Mouse (Mus musculus): ENCODE results near the gene RPS10-NUDT3.
A peak's percentile ranks its signal among the peaks of the same experiment; 100 is the strongest.

Gene RPS10-NUDT3

DNA sequence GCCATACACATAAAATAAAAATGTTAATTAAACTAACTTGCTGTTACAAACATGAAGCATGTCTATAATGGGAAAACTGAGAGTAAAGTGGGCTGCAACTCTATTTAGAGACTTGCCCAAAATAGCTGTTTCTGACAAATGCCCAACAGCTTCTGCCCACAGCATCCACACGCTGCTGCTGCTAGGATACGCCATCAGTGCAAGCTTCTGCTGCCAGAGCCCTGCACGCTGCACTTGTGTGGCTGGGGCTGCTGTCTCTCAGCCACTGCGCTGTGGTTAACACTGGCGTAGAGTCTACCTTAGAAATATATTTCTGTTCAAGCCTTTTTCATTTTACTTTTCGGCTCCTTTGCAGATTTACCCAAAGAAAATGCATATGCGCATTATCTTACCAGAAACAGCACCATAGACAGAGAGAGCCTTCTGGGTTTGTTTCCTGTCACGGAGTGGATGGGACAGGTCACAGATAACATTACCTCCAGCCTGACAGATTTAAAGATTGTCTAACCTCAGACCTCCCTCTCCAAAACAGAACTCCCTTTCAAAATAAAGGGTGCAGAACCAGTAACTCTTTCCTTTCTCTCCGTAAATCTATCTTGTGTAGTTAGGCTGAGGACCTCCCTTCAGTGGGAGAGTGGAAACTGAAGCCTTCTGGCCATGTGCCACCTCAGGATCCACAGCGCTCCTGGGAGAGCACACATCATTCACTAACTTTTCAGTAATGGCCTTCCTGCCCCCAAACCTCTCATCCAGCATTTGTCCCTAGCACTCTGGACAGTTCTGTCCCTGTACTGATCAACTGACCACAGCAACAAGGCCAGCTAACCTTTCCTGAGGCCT, 24.1 kb downstream of the RPS10-NUDT3 start:
- DNase-seq (ENCODE audit: low read depth, low spot score) = no peak

DNA sequence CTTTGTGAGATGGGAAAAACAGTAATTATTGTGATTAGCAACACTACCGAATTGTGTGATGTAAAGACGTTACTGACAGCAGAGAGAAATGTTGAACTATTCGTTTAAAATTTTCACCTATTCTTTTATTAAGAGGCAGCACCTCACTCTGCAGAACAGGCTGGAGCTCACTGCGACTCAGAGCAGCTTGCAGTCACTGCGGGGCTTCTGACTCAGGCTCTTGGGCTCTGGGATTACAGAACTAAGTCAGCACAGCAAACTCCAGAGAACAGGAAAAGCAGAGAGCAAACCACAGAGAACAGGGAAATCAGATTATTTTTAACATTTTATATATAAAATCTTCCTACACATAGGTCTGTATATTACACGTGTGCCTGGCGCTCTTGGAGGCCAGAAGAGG, 25.4 kb downstream of the RPS10-NUDT3 start:
- no peak for DNase-seq (ENCODE audit: low read depth, low spot score)

DNA sequence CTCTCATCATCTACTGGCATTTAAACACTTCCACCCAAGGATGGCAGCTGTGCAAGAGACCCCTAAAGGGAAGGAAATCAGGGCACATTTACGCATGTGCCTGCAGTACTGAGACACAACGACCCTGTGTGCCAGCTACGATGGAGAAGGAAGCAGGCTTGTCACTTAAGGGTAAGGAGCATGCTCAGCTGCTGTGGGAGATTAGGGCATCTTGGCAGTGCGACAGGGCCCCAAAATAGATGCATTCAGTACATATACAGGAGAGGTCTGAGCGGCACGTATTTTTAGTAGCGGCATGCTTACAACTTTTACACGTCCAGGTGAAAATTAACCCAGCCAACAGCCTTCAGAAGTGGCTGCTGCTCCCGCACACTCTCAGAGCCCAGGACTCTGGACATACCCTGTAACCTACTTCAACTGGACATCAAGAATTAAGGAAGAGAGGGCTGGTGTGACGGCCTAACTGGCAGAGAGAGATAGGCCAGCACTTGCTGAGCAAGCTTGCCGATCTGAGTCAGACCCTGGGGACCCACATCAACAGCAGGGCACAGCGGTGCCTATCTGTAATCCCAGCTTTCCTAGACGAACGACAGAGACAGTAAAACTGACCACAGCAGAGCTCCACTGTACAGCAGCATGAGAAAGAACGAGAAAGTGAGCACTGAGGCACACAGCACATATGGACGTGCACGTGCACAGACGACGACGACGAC, 31.3 kb downstream of the RPS10-NUDT3 start:
- no peak for DNase-seq (ENCODE audit: low read depth, low spot score)

DNA sequence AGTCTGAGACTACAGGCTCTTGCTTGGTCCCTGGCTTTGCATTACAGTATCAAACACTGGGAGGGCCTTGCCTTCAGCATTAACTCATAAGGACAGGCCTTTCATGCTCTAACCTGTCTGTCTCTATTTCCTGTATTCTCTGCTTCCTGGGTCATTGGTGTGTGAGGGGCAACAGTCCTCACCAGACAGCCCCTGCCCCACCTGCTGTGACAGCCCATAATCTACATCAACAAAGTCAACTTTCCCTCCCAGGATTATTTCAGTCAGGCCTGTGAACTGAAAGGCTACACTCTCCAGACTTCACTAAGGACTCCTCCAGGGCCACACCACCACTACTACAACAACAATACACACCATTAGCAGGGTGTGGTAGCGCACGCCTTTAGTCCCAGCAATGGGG, 32.0 kb downstream of the RPS10-NUDT3 start:
- no peak for DNase-seq (ENCODE audit: low read depth, low spot score)

DNA sequence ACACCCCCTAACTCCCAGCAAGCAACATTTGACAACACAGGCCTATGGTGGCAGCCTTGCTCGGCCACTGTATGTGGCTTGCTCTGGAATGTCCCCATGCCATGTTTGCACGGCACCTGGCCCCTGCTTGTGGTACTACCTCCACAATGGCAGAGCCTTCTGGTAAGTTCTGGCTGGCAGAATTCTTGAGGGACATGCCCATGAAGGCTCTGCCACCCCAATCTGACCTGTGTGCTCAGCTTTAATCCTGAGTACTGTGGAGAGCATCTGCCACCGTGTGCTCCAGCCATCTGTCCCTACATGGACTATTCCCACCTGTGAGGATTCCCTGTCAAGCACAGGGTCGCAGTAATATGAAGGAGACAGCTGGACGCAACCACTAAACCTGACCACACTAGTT, 34.2 kb downstream of the RPS10-NUDT3 start:
- DNase-seq (ENCODE audit: low read depth, low spot score) = no peak

DNA sequence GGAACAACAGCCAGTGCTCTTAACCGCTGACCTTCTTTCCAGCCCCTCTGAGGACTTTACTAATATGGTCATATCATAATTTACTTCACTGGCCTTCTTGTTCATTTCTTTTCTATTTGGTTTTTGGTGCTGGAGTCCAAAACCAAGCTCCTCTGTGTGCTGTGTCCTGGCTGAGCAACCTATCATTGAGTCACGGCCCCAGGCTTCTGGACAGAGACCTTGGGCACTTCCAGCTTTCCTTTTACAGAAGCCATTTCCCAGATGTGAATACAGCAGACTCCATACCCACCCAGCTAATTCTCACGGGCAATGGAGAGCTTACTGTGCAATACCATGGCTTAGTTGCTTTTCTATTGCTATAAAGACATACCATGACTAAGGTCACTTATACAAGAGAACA, 34.7 kb downstream of the RPS10-NUDT3 start:
- no peak for DNase-seq (ENCODE audit: low read depth, low spot score)

DNA sequence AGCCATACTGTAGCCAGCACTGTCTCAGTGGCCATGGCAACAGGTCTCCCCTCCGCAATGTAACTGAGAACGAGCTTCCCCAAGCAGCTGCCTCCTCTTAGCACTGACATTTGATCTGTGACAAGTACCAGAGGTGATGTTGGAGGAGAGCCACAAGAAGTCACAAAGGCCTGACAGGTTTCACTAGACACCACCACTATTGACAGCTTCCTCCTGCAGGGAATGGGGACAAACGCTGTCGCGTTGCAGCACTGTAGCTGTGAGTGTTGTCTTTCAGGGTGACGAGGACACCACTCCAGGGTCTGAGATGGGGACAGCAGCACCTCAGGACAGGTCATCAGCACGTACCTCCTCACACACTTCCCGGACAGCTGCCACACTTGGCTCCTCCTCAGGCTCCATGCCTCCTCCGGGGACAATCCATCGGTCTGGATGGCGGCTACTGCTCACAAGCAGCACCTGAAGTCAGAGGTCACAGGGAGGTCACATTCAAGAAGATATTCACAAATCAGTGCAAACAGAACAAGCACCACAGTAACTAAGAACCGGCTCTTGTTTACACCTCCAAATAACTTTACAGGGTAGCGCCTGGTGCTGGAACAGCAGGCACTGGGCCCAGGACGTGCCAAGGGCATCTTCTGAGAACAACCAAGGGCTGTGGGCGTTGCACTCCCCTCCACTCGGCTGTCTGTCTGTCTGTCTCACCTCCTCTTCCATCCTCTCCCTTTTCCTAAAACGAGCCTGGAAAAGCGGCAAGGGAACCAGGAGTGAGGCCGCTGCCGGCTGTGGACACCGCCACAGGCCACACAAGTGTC, 38.4 kb downstream of the RPS10-NUDT3 start:
- DNase-seq (ENCODE audit: low read depth, low spot score) = no peak

DNA sequence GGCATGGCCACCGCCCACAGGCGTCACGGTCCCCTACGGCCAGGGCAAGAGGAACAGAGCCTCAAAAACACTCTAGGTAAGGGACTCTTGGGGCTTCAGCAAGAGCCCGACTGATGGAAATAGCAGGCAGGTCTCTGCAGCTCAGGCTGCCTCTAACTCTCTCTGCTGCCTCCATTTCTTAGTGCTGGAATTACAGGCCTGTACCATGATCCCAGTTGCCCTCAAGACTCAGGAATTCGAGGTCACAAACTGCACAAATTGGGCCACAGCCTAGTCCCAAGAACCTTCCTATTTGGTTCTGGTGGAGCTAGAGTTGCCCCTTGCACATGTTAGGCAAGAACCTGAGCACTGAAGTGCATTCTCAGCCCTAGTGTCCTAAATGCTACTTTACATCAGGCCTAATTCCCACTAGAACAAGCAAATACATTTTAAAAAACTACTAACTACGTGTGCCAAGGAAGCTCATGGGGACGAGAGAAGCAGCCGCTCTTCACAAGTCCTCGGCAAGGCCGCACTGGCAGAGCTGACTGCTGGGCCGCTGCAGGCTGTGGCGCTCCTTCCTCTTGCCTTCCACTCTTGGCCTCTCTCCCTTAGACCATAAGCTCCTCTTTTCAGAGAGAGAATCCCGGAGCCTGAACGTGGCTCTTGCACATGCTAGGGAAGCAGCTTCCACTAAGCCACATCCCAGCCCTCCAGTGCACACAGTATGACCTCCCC, 39.2 kb downstream of the RPS10-NUDT3 start:
- DNase-seq (ENCODE audit: low read depth, low spot score) = no peak

DNA sequence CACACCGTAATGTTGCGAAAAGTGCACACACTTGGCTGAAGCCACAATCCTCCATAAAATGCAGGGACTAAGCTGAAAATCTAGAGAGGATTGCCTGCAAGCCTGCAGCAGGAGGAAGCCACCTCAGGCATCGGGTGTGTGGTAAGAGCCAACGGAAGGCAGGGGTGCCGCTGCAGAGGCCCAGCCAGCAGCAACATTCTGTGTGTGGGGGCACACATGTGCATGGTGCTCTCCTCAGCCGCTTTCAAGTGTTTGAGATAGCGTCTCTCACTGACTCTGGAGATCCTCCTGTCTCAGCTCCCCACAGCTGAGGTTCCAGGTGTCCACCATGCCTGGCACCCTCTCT, 42.5 kb downstream of the RPS10-NUDT3 start:
- no peak for DNase-seq (ENCODE audit: low read depth, low spot score)

DNA sequence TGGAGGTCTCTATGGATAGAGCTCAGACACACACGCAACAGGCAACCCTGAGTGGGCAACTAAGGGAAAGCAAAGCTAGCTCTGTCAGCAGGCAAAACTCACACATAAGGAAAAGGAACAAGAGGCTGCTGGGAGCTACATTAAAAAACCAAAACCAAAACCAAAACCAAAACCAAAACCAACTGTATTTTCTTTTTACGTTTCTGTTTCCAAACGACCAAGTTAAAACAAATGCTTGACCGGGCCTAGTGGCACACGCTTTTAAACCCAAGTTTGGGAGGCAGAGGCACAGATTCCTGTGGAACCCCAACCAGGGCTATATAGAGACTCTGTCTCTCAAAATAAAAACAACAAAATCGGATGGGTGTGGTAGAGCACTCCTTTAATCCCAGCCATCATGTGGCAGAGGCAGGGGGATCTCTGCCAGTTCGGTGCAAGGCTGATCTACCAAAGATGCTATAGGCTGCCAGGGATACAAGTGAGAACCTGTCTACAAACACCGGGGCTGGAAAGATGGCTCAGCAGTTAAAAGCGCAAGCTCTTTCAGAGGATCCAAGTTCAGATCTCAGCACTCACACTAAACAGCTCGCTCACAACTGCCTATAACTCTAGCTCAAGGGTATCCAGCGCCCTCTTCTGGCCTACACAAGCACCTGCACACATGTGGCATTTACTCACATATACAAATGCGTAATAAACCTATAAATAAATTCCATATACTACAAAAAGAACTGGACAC, 43.0 kb downstream of the RPS10-NUDT3 start:
- peak; percentile 75 for DNase-seq (ENCODE audit: low read depth, low spot score)

DNA sequence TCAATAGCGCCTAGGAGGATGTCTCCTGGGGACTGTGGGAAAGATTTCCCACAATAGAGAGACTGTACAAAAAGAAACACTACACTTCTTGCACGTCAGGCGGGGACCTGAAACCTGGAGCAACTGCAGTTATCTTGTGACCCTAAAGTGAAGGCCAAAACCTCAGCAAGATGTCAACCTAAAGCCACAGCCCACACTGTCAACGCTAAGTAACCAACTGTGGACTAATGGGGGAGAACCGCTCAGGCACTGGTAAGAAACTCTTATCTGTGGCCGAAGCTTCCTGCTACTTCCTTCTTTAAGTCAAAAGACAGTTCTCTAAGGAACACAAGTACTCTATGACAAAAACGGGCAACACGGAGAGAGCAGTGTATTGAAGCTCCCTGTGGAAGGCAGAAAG, 46.8 kb downstream of the RPS10-NUDT3 start:
- DNase-seq (ENCODE audit: low read depth, low spot score) = peak; percentile 12

DNA sequence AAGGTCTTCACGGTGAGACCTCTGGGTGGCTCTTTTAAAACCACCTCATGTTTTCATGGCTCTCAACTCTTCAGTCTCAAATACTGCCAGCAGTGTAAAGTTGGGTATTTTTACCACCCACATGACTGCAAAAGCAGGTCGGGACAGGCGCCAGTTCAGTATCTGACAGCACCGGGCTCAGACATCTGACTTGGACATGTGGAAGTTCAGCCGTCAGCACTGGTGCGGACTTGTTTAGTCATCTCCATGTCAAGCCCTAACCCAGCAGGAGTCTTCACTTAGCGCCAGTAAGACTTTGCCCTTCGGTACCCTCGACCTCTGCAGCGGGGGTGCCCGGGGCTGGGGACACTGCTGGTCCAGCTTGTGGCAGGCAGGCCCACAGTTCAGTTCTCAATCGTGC, 47.8 kb downstream of the RPS10-NUDT3 start:
- no peak for DNase-seq (ENCODE audit: low read depth, low spot score)

DNA sequence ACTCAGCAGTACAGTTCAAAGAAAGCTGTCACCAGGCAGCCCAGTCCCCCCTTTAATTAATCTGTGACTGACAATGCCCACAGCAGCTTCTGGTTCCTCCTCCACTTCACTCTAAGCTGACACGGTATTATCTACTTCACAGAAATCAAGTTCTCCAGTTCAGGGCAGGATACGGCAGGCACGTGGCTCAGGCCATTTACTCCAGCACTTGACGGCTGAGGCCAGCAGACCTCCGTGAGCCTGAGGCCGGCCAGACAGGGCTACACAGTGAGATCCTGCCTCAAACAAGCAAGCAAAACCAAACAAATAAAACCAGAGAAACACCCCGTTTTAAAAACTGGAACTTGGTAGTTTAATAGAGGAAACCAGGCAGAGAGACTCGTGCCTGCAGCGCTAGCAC, 48.4 kb downstream of the RPS10-NUDT3 start:
- no peak for DNase-seq (ENCODE audit: low read depth, low spot score)

DNA sequence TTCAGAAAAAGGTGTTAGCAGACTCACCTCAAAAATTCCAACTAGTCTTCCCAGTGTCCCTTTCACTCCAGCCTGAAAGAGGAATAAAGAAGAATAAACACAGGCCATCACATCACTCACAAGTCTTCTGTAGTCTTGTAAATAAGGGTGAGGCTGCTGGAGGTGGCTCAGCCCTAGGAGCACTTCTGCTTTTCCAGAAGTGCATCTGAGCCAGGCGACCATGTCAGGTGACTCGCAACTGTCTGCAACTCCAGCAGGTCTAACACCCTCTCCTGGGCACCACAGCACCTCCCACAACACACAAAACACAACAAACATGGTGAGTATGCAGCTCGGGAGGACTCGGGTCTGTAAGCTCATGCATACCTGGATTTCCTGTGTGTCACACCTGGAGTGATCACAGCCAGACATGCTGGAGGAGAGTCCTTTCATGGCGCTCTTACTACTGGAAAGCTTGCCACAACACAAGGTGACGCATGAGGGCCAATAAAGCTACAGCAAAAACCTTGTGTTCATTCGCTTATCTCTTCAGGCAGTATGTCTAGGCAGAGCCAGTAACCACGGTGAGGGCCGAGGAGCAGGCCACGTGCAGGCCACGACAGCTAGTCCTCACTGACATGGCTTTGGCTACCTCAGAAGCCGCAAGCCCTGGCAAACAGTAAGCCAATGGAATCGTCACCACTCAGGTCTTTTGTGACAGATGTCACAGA, 51.7 kb downstream of the RPS10-NUDT3 start:
- DNase-seq (ENCODE audit: low read depth, low spot score) = no peak

DNA sequence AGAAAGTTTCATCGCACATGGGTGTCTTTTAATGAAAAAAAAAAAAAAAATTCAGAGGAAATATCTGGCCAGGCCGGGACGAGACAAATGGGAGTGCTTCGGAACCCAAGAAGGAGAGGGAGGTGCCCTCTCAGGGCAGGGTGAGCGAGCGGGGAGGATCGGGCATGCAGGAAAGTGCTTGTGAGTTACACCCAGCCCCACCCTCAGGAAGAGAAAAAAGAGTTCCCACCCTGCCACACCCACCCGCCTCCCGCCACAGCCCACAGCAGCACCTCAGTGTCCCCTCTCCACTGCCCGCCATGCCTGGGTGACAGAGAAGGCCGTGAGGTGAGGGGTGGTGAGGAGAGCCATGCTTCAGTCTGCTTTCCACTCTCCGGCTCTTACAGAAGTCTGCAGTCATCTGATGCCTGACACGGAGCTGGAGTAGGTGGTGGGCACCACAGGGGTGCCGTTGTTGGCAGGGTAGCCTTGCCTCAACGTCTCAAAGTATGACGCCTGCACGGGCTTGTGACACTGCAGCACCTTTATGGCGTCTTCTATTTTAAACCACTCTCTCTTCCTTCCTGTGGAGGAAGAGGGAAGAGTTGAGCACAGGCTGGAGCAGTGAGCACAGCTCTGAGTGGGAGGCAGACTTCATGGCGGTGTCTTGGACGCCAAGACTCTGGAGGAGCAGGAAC, 54.5 kb downstream of the RPS10-NUDT3 start:
- DNase-seq (ENCODE audit: low read depth, low spot score) = no peak

DNA sequence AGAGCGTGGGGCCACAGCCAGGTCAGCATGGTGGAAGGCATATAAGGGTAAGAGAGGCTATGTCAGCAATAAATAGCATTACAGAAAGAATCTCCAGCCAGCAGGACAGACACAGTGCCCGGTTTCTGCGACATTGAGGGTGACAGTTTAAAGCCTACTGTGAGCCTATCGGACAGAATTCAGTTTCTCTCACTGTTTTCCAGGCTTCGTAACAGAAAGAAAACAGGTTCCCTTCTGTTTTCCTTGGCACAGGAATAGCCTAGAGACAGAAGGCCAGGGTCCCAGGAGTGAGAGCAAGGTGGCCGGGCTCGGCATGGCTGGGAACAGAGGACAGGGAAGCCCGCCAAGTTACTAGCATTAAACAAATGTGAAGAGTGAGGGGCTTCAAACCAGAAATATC, 55.2 kb downstream of the RPS10-NUDT3 start:
- no peak for DNase-seq (ENCODE audit: low read depth, low spot score)

DNA sequence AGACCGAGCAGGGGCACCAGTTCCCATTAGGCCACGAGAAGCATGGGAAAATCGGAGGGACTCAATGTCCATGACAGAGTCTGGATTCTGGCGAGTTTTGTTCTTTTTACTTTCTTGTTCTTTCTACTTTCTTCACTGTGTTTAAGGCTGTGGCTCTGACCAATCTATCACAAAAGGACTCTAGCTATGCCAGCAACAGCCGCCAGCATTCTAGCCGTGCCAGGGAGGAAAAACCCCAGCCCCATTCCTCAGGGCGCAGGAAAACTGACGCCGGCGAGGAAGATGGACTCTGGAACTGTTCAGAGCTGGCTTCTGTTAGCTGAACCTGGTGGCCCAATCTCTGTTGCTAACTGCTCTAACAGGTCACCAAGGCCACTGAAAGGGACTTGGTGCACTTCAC, 56.5 kb downstream of the RPS10-NUDT3 start:
- DNase-seq (ENCODE audit: low read depth, low spot score) = no peak

DNA sequence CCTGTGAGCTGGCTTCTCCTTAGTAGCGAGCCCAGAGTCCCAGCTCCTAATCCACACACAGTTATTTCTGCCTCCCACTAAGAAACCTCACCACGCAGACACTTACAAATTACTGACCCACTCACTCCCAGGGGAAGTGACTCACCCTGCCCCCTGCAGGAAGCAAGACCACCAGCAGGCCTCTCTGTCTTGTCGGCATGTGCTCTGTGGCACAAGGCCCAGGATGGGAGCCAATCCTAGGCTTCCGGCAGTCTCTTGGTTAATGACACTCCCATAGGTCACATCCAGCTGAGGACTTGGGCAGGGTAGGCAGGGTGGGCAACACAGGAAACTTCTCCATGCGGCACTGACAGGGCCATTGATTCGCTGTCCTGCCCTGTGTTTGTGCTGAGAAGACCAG, 57.6 kb downstream of the RPS10-NUDT3 start:
- no peak for DNase-seq (ENCODE audit: low read depth, low spot score)

DNA sequence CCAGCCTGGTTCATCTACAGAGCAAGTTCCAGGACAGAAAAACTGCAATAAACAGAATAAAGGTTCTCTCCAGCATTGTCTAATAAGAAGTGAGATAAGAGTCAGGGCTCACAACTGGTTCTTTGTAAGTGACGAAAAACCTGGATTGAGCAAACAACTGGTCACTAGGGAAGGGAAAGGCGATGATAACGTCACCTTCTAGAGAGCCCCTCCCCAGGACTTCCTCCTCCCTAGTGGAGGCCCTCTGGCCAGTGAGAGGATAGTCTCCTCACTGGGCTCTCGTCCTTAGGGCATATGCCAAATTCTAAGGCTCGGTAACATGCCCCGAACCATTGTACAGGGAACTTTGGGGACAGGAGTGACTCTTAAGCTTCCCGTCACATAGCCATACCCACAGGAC, 59.0 kb downstream of the RPS10-NUDT3 start:
- DNase-seq (ENCODE audit: low read depth, low spot score) = no peak
